Mouse (Mus musculus): Measurements from ENCODE around the gene Frmd5.
"Not testable (repeated sequence)": the region's sequence is repeated elsewhere in the genome, so short reads cannot be mapped to it uniquely, and the experiment has no call there.

- TF ChIP-seq CTCF, EP300 (IDR thresholded peaks at IDR 0.05): not testable (repeated sequence)
Measured at GRCm38 (mm10) chr2:121522830-121523229, 284.1 kb downstream of the Frmd5 start.
